Mouse (Mus musculus) frontal cortex, postnatal 36 days (tissue): ENCODE measurements around the gene Tspan5.
A peak's percentile ranks its signal among the peaks of the same experiment; 100 is the strongest.

ENCODE experiments used
- DNase-seq, 2 experiments: peaks; one replicate each; pipeline ENCODE4 v3.0.0; 2022; ENCODE audit warnings: low spot score in 2 of 2

The Tspan5 gene

DNA sequence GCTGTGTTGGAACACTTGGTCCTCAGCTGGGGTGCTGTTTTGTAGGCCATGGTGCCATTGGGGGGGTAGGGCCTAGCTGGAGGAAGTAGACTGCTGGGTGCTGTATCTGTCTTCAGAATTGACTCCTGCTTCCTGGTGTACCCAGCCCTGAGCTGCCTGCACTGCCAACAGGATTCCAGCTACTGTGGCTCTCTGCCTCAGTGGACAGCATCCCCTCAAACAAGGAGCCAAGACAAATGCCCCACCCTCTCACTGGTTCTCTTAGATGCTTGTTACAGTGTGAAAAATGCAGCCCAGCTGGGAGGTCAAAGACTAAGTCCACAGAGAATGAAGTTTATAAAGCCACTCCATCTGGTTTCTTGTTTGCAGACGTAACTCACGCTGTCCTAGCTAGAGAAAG, 101.2 kb downstream of the Tspan5 start:
- DNase-seq = no peak

GRCm38 (mm10) chr3:138843641-138844040, 101.6 kb downstream of the Tspan5 start:
- no peak for DNase-seq

DNA sequence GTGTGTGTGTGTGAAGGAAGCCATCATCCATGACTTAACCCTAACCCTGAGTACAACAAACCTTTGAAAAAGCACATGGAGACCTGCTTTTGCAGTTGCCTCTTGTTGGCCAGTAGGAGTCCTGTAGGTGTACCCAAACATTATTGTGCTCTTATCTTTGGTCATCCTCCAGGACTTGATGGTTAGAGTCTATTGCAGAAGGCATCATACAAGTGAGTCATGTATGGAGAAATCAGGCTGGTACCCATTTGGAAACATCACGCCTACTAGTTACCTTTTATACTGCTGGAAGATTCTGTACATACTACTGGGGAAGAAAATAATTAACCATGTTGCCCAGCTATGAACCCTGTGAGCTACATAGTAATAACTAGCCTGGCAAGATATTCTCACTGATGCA, 103.8 kb downstream of the Tspan5 start:
- no peak for DNase-seq

GRCm38 (mm10) chr3:138847809-138848208, 105.8 kb downstream of the Tspan5 start:
- no peak for DNase-seq

DNA sequence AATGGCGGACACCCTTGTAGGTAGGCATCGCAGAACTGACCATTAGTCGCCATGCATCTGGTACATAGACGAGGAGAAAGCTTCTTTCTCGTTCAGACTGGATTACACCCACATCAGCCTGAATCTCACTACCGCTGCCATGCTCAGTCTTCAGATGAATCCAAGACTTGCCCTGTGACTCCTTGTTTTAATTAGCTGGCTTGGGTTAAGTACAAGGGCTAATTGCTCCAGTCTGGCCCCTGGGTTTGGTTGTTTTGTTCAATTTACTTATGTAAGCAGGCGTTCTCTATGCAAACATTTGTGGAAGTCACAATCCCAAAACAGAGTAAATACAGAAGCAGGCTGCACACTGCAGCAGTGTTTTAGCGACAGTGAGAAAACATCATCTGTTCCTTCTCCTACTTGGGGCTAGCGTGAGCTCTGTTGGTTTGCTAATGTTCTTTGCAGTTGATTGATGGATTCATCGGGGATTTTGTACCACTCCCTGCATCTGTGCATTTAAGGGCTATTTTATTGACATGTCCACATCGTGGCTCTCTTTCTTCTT, 107.8 kb downstream of the Tspan5 start:
- DNase-seq = no peak

- DNase-seq = no peak
Measured at GRCm38 (mm10) chr3:138851876-138852275, 109.9 kb downstream of the Tspan5 start.

GRCm38 (mm10) chr3:138852982-138853689, 111.1 kb downstream of the Tspan5 start:
- no peak for DNase-seq

DNA sequence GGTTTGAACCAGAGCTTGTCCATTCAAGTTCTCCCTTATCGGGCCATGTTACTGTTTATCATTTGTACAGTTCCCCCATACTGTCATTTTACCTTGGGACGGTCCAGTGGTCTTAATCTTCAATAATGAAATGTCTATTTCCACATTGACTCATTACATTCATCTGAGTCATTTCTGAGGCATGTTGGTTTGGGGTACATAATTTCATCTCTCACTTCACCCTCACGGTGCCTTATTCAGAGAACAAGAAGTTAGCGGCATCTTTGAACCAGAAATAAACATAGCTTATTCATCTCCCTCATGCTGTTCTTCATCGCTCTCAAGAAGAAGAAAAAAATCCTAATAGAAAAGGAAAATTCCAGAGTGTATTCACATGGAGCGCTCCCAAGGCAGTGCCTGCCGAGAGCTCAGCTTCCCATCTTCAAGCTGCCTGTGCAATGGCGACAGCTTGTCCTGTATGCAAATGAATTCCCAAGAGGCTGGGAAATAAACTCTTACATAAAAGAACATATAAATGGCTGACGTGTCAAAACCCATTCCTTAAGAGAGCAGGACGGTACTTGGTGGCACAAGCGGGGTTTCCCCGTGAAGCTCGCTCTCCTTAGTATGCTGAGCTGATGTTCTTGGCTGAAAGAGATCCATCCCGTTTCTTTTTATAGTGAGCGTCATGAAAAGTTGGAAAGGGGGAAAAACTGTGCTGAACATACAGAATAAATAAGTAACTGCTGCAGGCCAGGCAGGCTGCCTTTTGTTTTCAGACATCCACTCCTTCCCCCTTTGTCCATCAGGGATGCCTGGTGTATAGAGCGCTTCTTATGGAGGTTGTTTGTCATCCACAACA, 112.2 kb downstream of the Tspan5 start:
- DNase-seq = peak in 1 of 2 experiments; percentile 69

DNA sequence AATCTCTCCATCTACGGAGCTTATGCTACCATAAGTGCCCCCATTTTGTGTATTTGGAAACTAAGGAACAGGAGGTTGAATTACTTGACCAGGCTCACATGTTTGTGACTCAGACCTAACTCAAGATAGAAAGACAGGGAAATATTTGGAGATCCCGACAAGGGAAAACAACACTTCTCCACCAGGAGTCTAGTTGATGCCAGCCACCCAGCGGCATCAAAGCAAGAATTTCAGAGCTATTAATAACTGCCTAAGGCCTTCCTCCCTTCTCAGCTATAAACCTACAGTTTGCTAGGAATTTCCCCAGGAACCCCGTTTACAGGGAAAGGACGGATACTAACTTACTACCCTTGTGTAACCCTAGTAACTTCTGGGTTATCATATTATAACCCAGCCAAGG, 113.4 kb downstream of the Tspan5 start:
- DNase-seq = no peak

DNA sequence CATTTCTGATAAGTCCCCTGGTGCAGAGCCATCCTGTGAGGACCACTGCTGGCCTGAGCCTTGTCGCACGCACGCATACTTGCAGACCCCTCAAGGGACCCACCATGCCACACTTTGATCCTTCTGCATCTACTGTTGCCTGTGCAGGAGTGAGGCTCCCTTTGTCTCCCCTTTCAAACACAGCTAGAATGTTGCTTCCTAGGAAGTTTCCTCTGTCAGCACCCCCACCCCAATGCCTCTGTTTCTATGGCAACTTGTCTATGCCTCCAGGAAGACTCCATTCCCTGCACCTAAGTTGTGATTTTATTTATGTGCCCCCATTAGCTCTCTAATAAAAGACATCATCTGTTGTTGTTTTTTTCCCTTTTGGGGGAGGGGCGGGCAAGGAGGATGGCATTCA, 115.0 kb downstream of the Tspan5 start:
- DNase-seq = no peak

GRCm38 (mm10) chr3:138857805-138858546, 116.0 kb downstream of the Tspan5 start:
- no peak for DNase-seq

DNA sequence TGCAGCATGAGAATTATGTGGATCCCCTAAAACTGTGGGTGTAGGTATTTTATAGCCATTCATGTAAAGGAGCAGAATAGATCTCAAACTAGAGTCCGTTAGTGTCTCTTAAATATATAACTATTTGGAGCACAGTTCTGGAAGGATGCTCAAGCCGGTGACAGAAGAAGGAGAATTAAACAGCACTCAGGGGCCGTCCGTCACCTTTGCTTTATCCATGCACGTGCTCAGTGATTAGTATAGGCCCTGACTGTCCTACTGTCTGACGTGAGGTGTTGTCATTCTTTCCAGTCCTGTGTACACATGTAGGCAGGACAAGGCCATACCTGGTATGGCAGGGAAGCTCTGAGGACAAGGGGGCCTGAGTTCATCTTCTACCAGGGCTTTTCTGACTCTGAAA, 116.7 kb downstream of the Tspan5 start:
- no peak for DNase-seq

DNA sequence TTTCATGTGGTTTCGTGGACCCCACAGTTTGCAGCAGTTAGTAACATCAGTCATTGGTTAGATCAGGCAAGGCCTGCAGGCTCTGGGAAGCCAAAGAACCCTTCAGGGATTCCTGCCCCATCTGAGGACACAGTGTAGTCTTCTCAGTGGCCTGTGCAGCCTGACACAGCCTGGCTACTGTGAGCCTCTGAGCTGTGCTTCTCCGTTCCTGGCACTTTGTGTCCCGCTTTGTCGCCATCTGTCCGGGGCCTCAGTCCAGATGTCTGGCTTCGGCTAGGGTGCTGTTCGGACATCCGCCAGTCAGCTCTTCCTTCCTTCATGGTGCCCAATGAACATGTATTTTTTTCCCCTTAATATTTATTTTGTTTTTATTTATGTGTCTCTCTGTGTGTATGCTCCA, 117.2 kb downstream of the Tspan5 start:
- DNase-seq = no peak

- no peak for DNase-seq
Measured at GRCm38 (mm10) chr3:138859666-138860065, 117.7 kb downstream of the Tspan5 start.

GRCm38 (mm10) chr3:138860257-138860760, 118.3 kb downstream of the Tspan5 start:
- no peak for DNase-seq

- no peak for DNase-seq
Measured at GRCm38 (mm10) chr3:138861032-138861431, 119.0 kb downstream of the Tspan5 start.

- no peak for DNase-seq
Measured at GRCm38 (mm10) chr3:138861589-138861988, 119.6 kb downstream of the Tspan5 start.

- no peak for DNase-seq
Measured at GRCm38 (mm10) chr3:138864166-138864648, 122.2 kb downstream of the Tspan5 start.

- no peak for DNase-seq
Measured at GRCm38 (mm10) chr3:138865271-138865670, 123.3 kb downstream of the Tspan5 start.

- DNase-seq = no peak
Measured at GRCm38 (mm10) chr3:138867149-138867848, 125.3 kb downstream of the Tspan5 start.

DNA sequence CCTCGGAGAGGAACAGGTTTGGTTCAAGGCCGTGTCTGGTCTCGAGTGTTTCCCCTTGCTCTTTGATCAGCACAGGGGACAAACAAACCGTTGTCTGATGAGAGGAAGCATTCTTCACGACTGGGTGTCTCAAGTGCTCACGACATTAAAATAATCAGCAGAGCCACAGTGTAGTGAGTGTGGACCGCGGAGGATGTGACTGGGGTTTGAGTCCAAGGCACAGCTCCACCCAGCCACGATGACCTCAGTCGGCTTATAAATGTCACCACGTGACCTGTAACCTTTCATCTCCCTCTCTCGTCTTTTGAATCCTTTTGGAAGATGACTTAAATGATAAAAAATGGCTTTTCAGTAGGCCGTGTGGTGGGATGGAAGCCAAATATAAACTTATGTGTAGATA, 126.4 kb downstream of the Tspan5 start:
- no peak for DNase-seq
